Mouse (Mus musculus): ENCODE results near the gene Btbd35f18.
"Not testable (repeated sequence)": the region's sequence is repeated elsewhere in the genome, so short reads cannot be mapped to it uniquely, and the experiment has no call there.

Btbd35f18 gene

DNA sequence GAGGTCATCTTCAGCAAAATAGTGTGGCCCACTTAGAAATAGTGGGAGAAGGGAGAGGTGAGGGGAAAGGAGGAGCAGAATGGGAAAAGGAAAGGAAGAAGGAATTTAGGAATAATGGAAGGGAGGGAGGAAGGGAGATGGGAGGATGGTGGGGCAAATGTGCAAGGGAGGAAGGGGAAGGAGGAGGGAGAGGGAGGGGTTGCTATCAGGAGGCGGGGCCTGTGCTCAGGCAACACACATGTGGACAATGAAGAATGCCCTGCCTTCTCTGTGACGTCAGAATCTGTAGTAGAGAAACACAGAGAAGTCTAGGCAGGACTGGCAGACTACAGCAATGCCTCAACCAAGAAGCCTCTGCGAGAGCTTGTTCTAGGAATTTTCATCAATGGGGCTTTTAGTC is at the start of gene Btbd35f18:
TSS of gene Btbd35f18 (plus strand) at position 301 of the 400 bp plus-strand sequence.
- not testable (repeated sequence) for DNase-seq (ENCODE audit: low read depth, low spot score)
